ENCODE assay signal across 7 mouse cellular contexts in genomic region chr12:111425789-111426460, GRCm38 (mm10). TPM values are rescaled to one million over a fixed set of nuclear protein-coding genes. Genes with fewer than 3 reads are reported as not detected.
A peak's percentile ranks its signal among the peaks of the same experiment; 100 is the strongest.
DNase-seq lines count a peak whose midpoint lies in the region; ATAC-seq and TF ChIP-seq lines count a peak whose summit lies in the region.

No protein-coding gene starts in this region.

- peaks cover 73% of the 10 kb centered on the region for H3K27me3 ChIP-seq in embryonic facial prominence, embryonic 11.5 days (ENCODE audit: control insufficient read depth, insufficient read depth, low read length)
- H3K27me3 ChIP-seq in kidney, embryonic 14.5 days (ENCODE audit: control insufficient read depth, insufficient read depth, low read length): peaks cover 64% of the 10 kb centered on the region
- H3K27me3 ChIP-seq in limb, embryonic 14.5 days (ENCODE audit: control insufficient read depth, insufficient read depth, low read length): peaks cover 86% of the 10 kb centered on the region
- H3K27me3 ChIP-seq in midbrain, postnatal 0 days (ENCODE audit: insufficient read depth, low read length): peaks cover 58% of the 10 kb centered on the region

- TF ChIP-seq CTCF in midbrain, postnatal 0 days (IDR thresholded peaks at IDR 0.05): peak; percentile 92

- peaks cover 7% of the 10 kb centered on the region; the same call in 1 of the 2 replicates for H3K4me1 ChIP-seq in embryonic facial prominence, embryonic 11.5 days (ENCODE audit: control insufficient read depth, insufficient read depth, low read length)
- H3K4me1 ChIP-seq in kidney, embryonic 14.5 days (ENCODE audit: control insufficient read depth, insufficient read depth, low read length): peaks cover 45% of the 10 kb centered on the region
- peaks cover 40% of the 10 kb centered on the region for H3K4me1 ChIP-seq in limb, embryonic 14.5 days (ENCODE audit: control insufficient read depth, insufficient read depth, low read length)
- peaks cover 7% of the 10 kb centered on the region; the same call in 1 of the 2 replicates for H3K4me1 ChIP-seq in midbrain, postnatal 0 days (ENCODE audit: insufficient read depth, low read length)

- no peak overlapping the region for H3K9ac ChIP-seq in embryonic facial prominence, embryonic 11.5 days (replicated peaks; ENCODE audit: low read length)
- H3K9ac ChIP-seq in kidney, embryonic 14.5 days (ENCODE audit: low read depth, low read length): no peak overlapping the region
- no peak overlapping the region for H3K9ac ChIP-seq in limb, embryonic 14.5 days (ENCODE audit: low read depth, low read length, severe bottlenecking)
- H3K9ac ChIP-seq in midbrain, postnatal 0 days (replicated peaks; ENCODE audit: low read length, poor library complexity, severe bottlenecking): no peak overlapping the region

- H3K4me3 ChIP-seq in embryonic facial prominence, embryonic 11.5 days (ENCODE audit: low read depth, low read length): no peak overlapping the region
- no peak overlapping the region for H3K4me3 ChIP-seq in kidney, embryonic 14.5 days (ENCODE audit: low read length)
- no peak overlapping the region for H3K4me3 ChIP-seq in limb, embryonic 14.5 days (replicated peaks; ENCODE audit: low read length)
- H3K4me3 ChIP-seq in midbrain, postnatal 0 days (ENCODE audit: low read depth, low read length): no peak overlapping the region

- WGBS in embryonic facial prominence, embryonic 11.5 days: 17% methylated on average over 29 of the region's 29 CpGs
- WGBS in kidney, embryonic 14.5 days: 18% methylated on average over 29 of the region's 29 CpGs
- 17% methylated on average over 29 of the region's 29 CpGs for WGBS in limb, embryonic 14.5 days
- 19% methylated on average over 29 of the region's 29 CpGs for WGBS in midbrain, postnatal 0 days

- 0 out of 2 replicates have a peak, but pooled peaks have one; percentile 27 for ATAC-seq in embryonic facial prominence, embryonic 11.5 days (replicated peaks; ENCODE audit: insufficient number of reproducible peaks, low FRiP score, low TSS enrichment, low read depth)
- 0 out of 2 replicates have a peak, but pooled peaks have one; percentile 26 for ATAC-seq in kidney, embryonic 14.5 days (ENCODE audit: low FRiP score, low TSS enrichment)
- ATAC-seq in limb, embryonic 14.5 days (ENCODE audit: low FRiP score, low read depth): no peak
- peak; percentile 62 for ATAC-seq in midbrain, postnatal 0 days (ENCODE audit: low FRiP score)

- H3K4me2 ChIP-seq in embryonic facial prominence, embryonic 11.5 days (ENCODE audit: low read depth, low read length): no peak overlapping the region
- H3K4me2 ChIP-seq in kidney, embryonic 14.5 days (replicated peaks; ENCODE audit: low read depth, low read length): no peak overlapping the region
- no peak overlapping the region for H3K4me2 ChIP-seq in limb, embryonic 14.5 days (replicated peaks; ENCODE audit: low read depth, low read length, severe bottlenecking)
- no peak overlapping the region for H3K4me2 ChIP-seq in midbrain, postnatal 0 days (ENCODE audit: low read depth, low read length, poor library complexity, severe bottlenecking)

- TF ChIP-seq POLR2A in limb, embryonic 14.5 days (IDR thresholded peaks at IDR 0.05; ENCODE audit: borderline replicate concordance, extremely low read depth, insufficient read depth, insufficient read length): no peak

- no peaks in the 10 kb centered on the region for H3K9me3 ChIP-seq in embryonic facial prominence, embryonic 11.5 days (replicated peaks; ENCODE audit: control insufficient read depth, low read length)
- H3K9me3 ChIP-seq in kidney, embryonic 14.5 days (ENCODE audit: control insufficient read depth, low read length): no peaks in the 10 kb centered on the region
- H3K9me3 ChIP-seq in limb, embryonic 14.5 days (ENCODE audit: control insufficient read depth, low read length): no peaks in the 10 kb centered on the region
- H3K9me3 ChIP-seq in midbrain, postnatal 0 days (ENCODE audit: low read length): no peaks in the 10 kb centered on the region

- peak; percentile 95 for DNase-seq in adrenal gland, postnatal 25 days
- peak; percentile 91 for DNase-seq in embryonic facial prominence, embryonic 11.5 days (ENCODE audit: low spot score)
- peak; percentile 95 for DNase-seq in heart, adult 8-10 months (ENCODE audit: low spot score)
- peak; percentile 81 for DNase-seq in limb, embryonic 14.5 days (ENCODE audit: low spot score)
- peak; percentile 82 for DNase-seq in midbrain, postnatal 0 days (ENCODE audit: low spot score)
- DNase-seq in spleen, postnatal 10 days (ENCODE audit: low spot score in 2 of 2): peak; percentile 96 to 97

- H3K36me3 ChIP-seq in embryonic facial prominence, embryonic 11.5 days (replicated peaks; ENCODE audit: control insufficient read depth, insufficient read depth, low read depth, low read length): no peaks in the 10 kb centered on the region
- no peaks in the 10 kb centered on the region for H3K36me3 ChIP-seq in kidney, embryonic 14.5 days (ENCODE audit: control insufficient read depth, insufficient read depth, low read length)
- no peaks in the 10 kb centered on the region for H3K36me3 ChIP-seq in limb, embryonic 14.5 days (ENCODE audit: control insufficient read depth, insufficient read depth, low read length)
- no peaks in the 10 kb centered on the region for H3K36me3 ChIP-seq in midbrain, postnatal 0 days (ENCODE audit: insufficient read depth, low read length)

- H3K27ac ChIP-seq in embryonic facial prominence, embryonic 11.5 days (replicated peaks; ENCODE audit: low read depth, low read length): no peak overlapping the region
- no peak overlapping the region for H3K27ac ChIP-seq in kidney, embryonic 14.5 days (ENCODE audit: low read depth, low read length)
- H3K27ac ChIP-seq in limb, embryonic 14.5 days (replicated peaks; ENCODE audit: low read depth, low read length): no peak overlapping the region
- H3K27ac ChIP-seq in midbrain, postnatal 0 days (ENCODE audit: low read depth, low read length): no peak overlapping the region

RNA-seq across cellular contexts. Expression of gene Exoc3l4, which starts 9.1 kb away (rescaled TPM):
- total RNA-seq in adrenal gland, postnatal 25 days (2021): 4.4 and 5.7 TPM in 2 replicates
- 6.3 and 7.3 TPM in 2 replicates for polyA plus RNA-seq in embryonic facial prominence, embryonic 11.5 days (2014; fragmentation: Nextera tagmentation; extraction: Ambion mirVana)
- total RNA-seq in heart, adult 8-10 months (2022): 1 to 10 TPM; 2.1 to 3.6 (median 3.0) TPM
- polyA plus RNA-seq in kidney, embryonic 14.5 days (2014; fragmentation: Nextera tagmentation; extraction: Ambion mirVana): 10.8 and 10.9 TPM in 2 replicates
- 11.7 and 14.9 TPM in 2 replicates for polyA plus RNA-seq in limb, embryonic 14.5 days (2012; rRNA removed)
- polyA plus RNA-seq in limb, embryonic 14.5 days (2014; fragmentation: Nextera tagmentation; extraction: Ambion mirVana): 7.4 and 7.7 TPM in 2 replicates
- 2.4 and 3.3 TPM in 2 replicates for total RNA-seq in midbrain, postnatal 0 days (2014; rRNA removed)
- 1.7 and 2.8 TPM in 2 replicates for polyA plus RNA-seq in midbrain, postnatal 0 days (2015; fragmentation: Nextera tagmentation; extraction: Ambion mirVana)

RNA-seq across cellular contexts. Expression of gene Tnfaip2, which starts 16.3 kb away (rescaled TPM):
- 7.2 and 15.0 TPM in 2 replicates for total RNA-seq in adrenal gland, postnatal 25 days (2021)
- 4.6 and 4.8 TPM in 2 replicates for polyA plus RNA-seq in embryonic facial prominence, embryonic 11.5 days (2014; fragmentation: Nextera tagmentation; extraction: Ambion mirVana)
- 10 to 100 TPM; 25.2 to 49.3 (median 41.6) TPM for total RNA-seq in heart, adult 8-10 months (2022)
- 16.5 and 18.8 TPM in 2 replicates for polyA plus RNA-seq in kidney, embryonic 14.5 days (2014; fragmentation: Nextera tagmentation; extraction: Ambion mirVana)
- 9.3 and 10.2 TPM in 2 replicates for polyA plus RNA-seq in limb, embryonic 14.5 days (2012; rRNA removed)
- 10.0 and 11.4 TPM in 2 replicates for polyA plus RNA-seq in limb, embryonic 14.5 days (2014; fragmentation: Nextera tagmentation; extraction: Ambion mirVana)
- 1.5 and 3.8 TPM in 2 replicates for total RNA-seq in midbrain, postnatal 0 days (2014; rRNA removed)
- 0.38 and 0.49 TPM in 2 replicates for polyA plus RNA-seq in midbrain, postnatal 0 days (2015; fragmentation: Nextera tagmentation; extraction: Ambion mirVana)

RNA-seq across cellular contexts. Expression of gene Lbhd2, which starts 19.3 kb away (rescaled TPM):
- 0.85 TPM in 1 of 2 replicates, not detected in the other for total RNA-seq in adrenal gland, postnatal 25 days (2021)
- polyA plus RNA-seq in embryonic facial prominence, embryonic 11.5 days (2014; fragmentation: Nextera tagmentation; extraction: Ambion mirVana): 0.45 TPM in 1 of 2 replicates, not detected in the other
- not detected for total RNA-seq in heart, adult 8-10 months (2022)
- 5.8 and 9.9 TPM in 2 replicates for polyA plus RNA-seq in kidney, embryonic 14.5 days (2014; fragmentation: Nextera tagmentation; extraction: Ambion mirVana)
- polyA plus RNA-seq in limb, embryonic 14.5 days (2012; rRNA removed): 11.0 and 17.2 TPM in 2 replicates
- 19.2 and 22.3 TPM in 2 replicates for polyA plus RNA-seq in limb, embryonic 14.5 days (2014; fragmentation: Nextera tagmentation; extraction: Ambion mirVana)
- 4.4 and 6.4 TPM in 2 replicates for total RNA-seq in midbrain, postnatal 0 days (2014; rRNA removed)
- 18.2 and 19.9 TPM in 2 replicates for polyA plus RNA-seq in midbrain, postnatal 0 days (2015; fragmentation: Nextera tagmentation; extraction: Ambion mirVana)

RNA-seq across cellular contexts. Expression of gene Cdc42bpb, which starts 48.4 kb away (rescaled TPM):
- 123 and 157 TPM in 2 replicates for total RNA-seq in adrenal gland, postnatal 25 days (2021)
- 19.9 and 24.5 TPM in 2 replicates for polyA plus RNA-seq in embryonic facial prominence, embryonic 11.5 days (2014; fragmentation: Nextera tagmentation; extraction: Ambion mirVana)
- total RNA-seq in heart, adult 8-10 months (2022): 10 to 100 TPM; 45.5 to 59.7 (median 53.9) TPM
- polyA plus RNA-seq in kidney, embryonic 14.5 days (2014; fragmentation: Nextera tagmentation; extraction: Ambion mirVana): 43.4 and 44.3 TPM in 2 replicates
- polyA plus RNA-seq in limb, embryonic 14.5 days (2012; rRNA removed): 163 and 215 TPM in 2 replicates
- 37.0 and 39.7 TPM in 2 replicates for polyA plus RNA-seq in limb, embryonic 14.5 days (2014; fragmentation: Nextera tagmentation; extraction: Ambion mirVana)
- total RNA-seq in midbrain, postnatal 0 days (2014; rRNA removed): 190 and 259 TPM in 2 replicates
- 35.4 and 36.4 TPM in 2 replicates for polyA plus RNA-seq in midbrain, postnatal 0 days (2015; fragmentation: Nextera tagmentation; extraction: Ambion mirVana)

RNA-seq across cellular contexts. Expression of gene Gm266, which starts 59.7 kb away (rescaled TPM):
- not detected in 2 replicates for total RNA-seq in adrenal gland, postnatal 25 days (2021)
- 23.9 and 27.9 TPM in 2 replicates for polyA plus RNA-seq in embryonic facial prominence, embryonic 11.5 days (2014; fragmentation: Nextera tagmentation; extraction: Ambion mirVana)
- total RNA-seq in heart, adult 8-10 months (2022): under 1 TPM in 2 of 4 experiments, not detected in 2; 0.22 to 0.35 TPM
- 123 and 137 TPM in 2 replicates for polyA plus RNA-seq in kidney, embryonic 14.5 days (2014; fragmentation: Nextera tagmentation; extraction: Ambion mirVana)
- 14.8 and 15.5 TPM in 2 replicates for polyA plus RNA-seq in limb, embryonic 14.5 days (2012; rRNA removed)
- 14.7 and 14.8 TPM in 2 replicates for polyA plus RNA-seq in limb, embryonic 14.5 days (2014; fragmentation: Nextera tagmentation; extraction: Ambion mirVana)
- 9.6 and 12.6 TPM in 2 replicates for total RNA-seq in midbrain, postnatal 0 days (2014; rRNA removed)
- polyA plus RNA-seq in midbrain, postnatal 0 days (2015; fragmentation: Nextera tagmentation; extraction: Ambion mirVana): 8.4 and 9.7 TPM in 2 replicates
